Mouse (Mus musculus) myocyte (in vitro differentiated cells): ENCODE data around the gene Cdc42bpa. TPM values are rescaled to one million over a fixed set of nuclear protein-coding genes. Genes with fewer than 3 reads are reported as not detected.
A peak's percentile ranks its signal among the peaks of the same experiment; 100 is the strongest.
"Not testable (repeated sequence)": the region's sequence is repeated elsewhere in the genome, so short reads cannot be mapped to it uniquely, and the experiment has no call there.

ENCODE experiments used
- H3K27me3 ChIP-seq: one replicate; pipeline ENCODE4 v1.6.1; 2011; ENCODE audit not compliant: control insufficient read depth, insufficient read depth, insufficient read length
- H3K36me3 ChIP-seq: one replicate; pipeline ENCODE4 v1.6.1; 2011; ENCODE audit not compliant: control insufficient read depth, insufficient read depth
- H3K4me2 ChIP-seq: one replicate; pipeline ENCODE4 v1.6.1; 2011; ENCODE audit warnings: low read depth, control low read depth
- H3K4me3 ChIP-seq: one replicate; pipeline ENCODE4 v1.5.1; 2011; ENCODE audit warnings: mild to moderate bottlenecking, control low read depth, moderate library complexity
- H3K79me2 ChIP-seq: one replicate; pipeline ENCODE4 v1.6.1; 2011; ENCODE audit not compliant: control insufficient read depth, insufficient read depth
- H3ac ChIP-seq: one replicate; pipeline ENCODE4 v1.6.1; 2011; ENCODE audit not compliant: control insufficient read depth, insufficient read length
- CEBPB ChIP-seq: IDR thresholded peaks from 2 replicates; pipeline ENCODE4 v1.6.1; 2011; ENCODE audit warnings: mild to moderate bottlenecking, moderate library complexity; ENCODE audit not compliant: poor library complexity, insufficient read depth, severe bottlenecking
- E2F4 ChIP-seq: IDR thresholded peaks from one replicate; pipeline ENCODE4 v1.6.1; 2011; ENCODE audit warnings: mild to moderate bottlenecking, control low read depth, moderate library complexity; ENCODE audit not compliant: insufficient read depth
- MAX ChIP-seq: IDR thresholded peaks from one replicate; pipeline ENCODE4 v1.6.1; 2011; ENCODE audit warnings: low read depth, mild to moderate bottlenecking, control low read depth
- MYOD1 ChIP-seq, 3 experiments: IDR thresholded peaks; one replicate each; pipeline ENCODE4 v1.6.1; 2011; ENCODE audit warnings: control low read depth in 2 of 3, low read depth in 2 of 3, mild to moderate bottlenecking in 2 of 3, moderate library complexity in 1 of 3; ENCODE audit not compliant: insufficient read length in 2 of 3, control insufficient read depth in 1 of 3
- MYOG ChIP-seq, 3 experiments: IDR thresholded peaks; one replicate each; pipeline ENCODE4 v1.6.1; 2011; ENCODE audit warnings: control low read depth in 2 of 3, low read depth in 2 of 3, mild to moderate bottlenecking in 2 of 3; ENCODE audit not compliant: insufficient read length in 2 of 3, control insufficient read depth in 1 of 3, insufficient read depth in 1 of 3
- POLR2A ChIP-seq: IDR thresholded peaks from one replicate; pipeline ENCODE4 v1.6.1; 2011; ENCODE audit warnings: low read depth, mild to moderate bottlenecking, control low read depth, moderate library complexity; ENCODE audit not compliant: insufficient read length
- POLR2AphosphoS2 ChIP-seq: IDR thresholded peaks from one replicate; pipeline ENCODE4 v1.6.1; 2011; ENCODE audit warnings: low read depth, control low read depth; ENCODE audit not compliant: insufficient read length
- REST ChIP-seq: IDR thresholded peaks from one replicate; pipeline ENCODE4 v1.6.1; 2011; ENCODE audit warnings: mild to moderate bottlenecking, control low read depth, moderate library complexity; ENCODE audit not compliant: insufficient read depth, insufficient read length
- SRF ChIP-seq: IDR thresholded peaks from one replicate; pipeline ENCODE4 v1.6.1; 2011; ENCODE audit warnings: low read depth; ENCODE audit not compliant: control insufficient read depth, insufficient read length
- TCF12 ChIP-seq: IDR thresholded peaks from one replicate; pipeline ENCODE4 v1.6.1; 2011; ENCODE audit warnings: mild to moderate bottlenecking, control low read depth; ENCODE audit not compliant: poor library complexity, insufficient read depth, severe bottlenecking
- TCF3 ChIP-seq: IDR thresholded peaks from one replicate; pipeline ENCODE4 v1.6.1; 2011; ENCODE audit warnings: low read depth, control low read depth; ENCODE audit not compliant: insufficient read length
- USF1 ChIP-seq: IDR thresholded peaks from one replicate; pipeline ENCODE4 v1.6.1; 2011; ENCODE audit warnings: low read depth, mild to moderate bottlenecking, control low read depth, moderate library complexity
- polyA plus RNA-seq: library from polyadenylated mRNA; unstranded; fragments of >200 nt; fragmentation: generic; extraction: Trizol; gene quantifications from one replicate; pipeline ENCODE4 v1.2.1, GENCODE M21; 2012; ENCODE audit warnings: missing spikeins

Cdc42bpa gene
- polyA plus RNA-seq, 1 experiment = 14.3 TPM

DNA sequence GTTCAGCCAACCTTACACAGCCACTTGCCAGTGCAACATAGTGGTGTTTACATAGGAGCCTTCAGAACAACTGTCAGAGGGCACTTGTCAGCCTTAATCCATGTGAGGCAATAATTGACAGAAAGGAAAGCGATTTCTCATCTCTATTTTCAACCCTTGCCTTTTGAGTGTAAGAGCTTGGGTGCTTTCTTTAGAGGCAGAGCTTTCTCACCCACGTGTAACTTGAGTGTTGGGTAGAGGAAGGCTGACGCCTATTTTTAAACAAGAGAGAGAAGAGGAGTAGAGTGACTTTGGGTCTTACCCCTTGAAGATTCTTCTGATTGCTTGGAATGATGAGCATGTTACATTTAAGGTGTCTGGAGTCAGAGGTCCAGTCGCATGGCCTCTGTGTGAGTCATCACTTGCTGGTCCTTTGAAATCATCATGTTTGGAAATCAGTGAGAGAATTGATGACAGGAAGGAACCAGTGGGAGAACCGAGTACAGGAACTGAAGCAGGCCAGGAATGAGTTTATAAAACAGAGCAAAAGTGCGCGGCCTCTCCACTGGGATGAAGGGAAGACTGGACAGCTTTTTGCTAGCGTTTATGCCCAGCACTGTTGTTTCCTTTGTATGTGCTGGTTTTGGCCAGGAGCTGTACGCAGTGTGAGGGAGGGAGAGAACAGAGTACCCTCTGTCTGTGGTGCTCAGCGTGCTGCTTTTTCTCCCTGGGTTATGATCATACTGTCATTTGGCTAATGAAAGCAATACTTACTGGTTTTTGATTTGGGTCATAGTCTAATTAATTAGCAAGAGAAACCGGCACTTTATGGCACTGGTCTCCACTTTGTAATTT lies 61.4 kb downstream of the Cdc42bpa start:
- Histone ChIP-seq H3K4me2 (peak overlapping the region; percentile 51), H3K4me3 (no peak overlapping the region), H3K27me3 (no peaks in the 10 kb centered on the region), H3ac (no peak overlapping the region), H3K36me3 (no peaks in the 10 kb centered on the region), H3K79me2 (peaks cover 89% of the 10 kb centered on the region)
- TF ChIP-seq SRF (no peak), CEBPB (no peak), MYOD1 (IDR thresholded peaks at IDR 0.05; ENCODE audit: control insufficient read depth in 1 of 3, insufficient read length in 2 of 3, low read depth in 2 of 3) (no peak), POLR2AphosphoS2 (no peak), POLR2A (no peak), REST (no peak)

GRCm38 (mm10) chr1:180023512-180023911 lies 63.2 kb downstream of the Cdc42bpa start:
- Histone ChIP-seq H3K4me3 (no peak overlapping the region), H3K36me3 (no peaks in the 10 kb centered on the region), H3ac (no peak overlapping the region), H3K79me2 (peaks cover 89% of the 10 kb centered on the region), H3K27me3 (no peaks in the 10 kb centered on the region), H3K4me2 (no peak overlapping the region)
- TF ChIP-seq E2F4 (no peak), POLR2A (no peak), TCF3 (no peak)

DNA sequence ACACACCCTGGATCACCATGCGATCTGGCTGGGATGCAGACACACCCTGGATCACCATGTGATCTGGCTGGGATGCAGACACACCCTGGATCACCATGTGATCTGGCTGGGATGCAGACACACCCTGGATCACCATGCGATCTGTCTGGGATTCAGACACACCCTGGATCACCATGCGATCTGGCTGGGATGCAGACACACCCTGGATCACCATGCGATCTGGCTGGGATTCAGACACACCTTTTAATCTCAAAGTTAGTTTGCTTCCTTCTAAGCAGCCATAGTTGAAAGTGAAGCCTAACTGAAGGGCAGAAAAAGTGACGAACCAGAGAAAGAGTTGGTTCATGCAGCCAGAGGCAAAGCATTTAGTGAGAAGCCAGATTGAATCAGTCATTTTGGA lies 69.6 kb downstream of the Cdc42bpa start:
- H3K4me2 ChIP-seq, H3K4me3 ChIP-seq, H3ac ChIP-seq, H3K27me3 ChIP-seq, H3K36me3 ChIP-seq: not testable (repeated sequence)
- H3K79me2 ChIP-seq = peaks cover 46% of the 10 kb centered on the region

DNA sequence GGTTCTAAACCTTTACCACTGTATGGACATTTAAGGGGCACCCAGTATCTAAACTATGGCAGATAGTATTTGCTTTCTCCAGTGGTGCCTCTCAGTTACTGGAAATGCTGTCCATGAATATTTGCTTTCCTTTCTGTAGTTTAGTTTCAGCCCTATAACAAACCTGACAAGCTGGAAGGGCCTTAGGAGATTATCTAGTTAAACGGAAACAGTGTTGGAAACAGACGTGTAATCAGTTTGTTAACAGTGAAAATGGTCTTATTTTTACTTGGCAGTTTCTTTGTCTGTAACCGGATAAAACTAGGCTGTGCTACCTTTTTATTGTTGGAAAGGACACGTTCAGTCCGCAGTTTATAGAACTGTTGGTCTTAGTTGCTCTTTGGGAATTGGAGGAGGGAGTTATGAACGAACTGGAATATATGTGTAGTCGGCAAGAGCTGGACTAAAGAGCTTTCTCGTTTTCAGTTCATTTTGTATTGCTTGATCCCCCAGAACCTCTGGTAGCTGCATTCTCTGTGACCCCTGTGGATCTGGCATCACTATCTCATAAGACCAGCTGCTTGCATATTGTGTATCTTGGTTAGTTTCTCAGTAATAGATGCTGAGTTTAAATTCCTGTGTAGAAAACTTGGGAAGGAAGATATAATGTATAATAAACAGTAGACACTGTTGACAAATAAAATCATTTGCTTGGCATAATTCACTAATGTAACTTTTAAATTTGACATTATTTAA lies 70.5 kb downstream of the Cdc42bpa start:
- Histone ChIP-seq H3ac (no peak overlapping the region), H3K4me2 (no peak overlapping the region), H3K27me3 (no peaks in the 10 kb centered on the region), H3K36me3 (no peaks in the 10 kb centered on the region), H3K4me3 (no peak overlapping the region), H3K79me2 (peaks cover 39% of the 10 kb centered on the region)
- TF ChIP-seq REST (no peak), MAX (no peak), POLR2AphosphoS2 (no peak), TCF3 (no peak), TCF12 (no peak), MYOG (IDR thresholded peaks at IDR 0.05; ENCODE audit: control insufficient read depth in 1 of 3, insufficient read depth in 1 of 3, insufficient read length in 2 of 3, low read depth in 2 of 3) (no peak), SRF (no peak), POLR2A (no peak), CEBPB (no peak)

- H3K36me3 ChIP-seq = peaks cover 3% of the 10 kb centered on the region
- H3K4me3 ChIP-seq = no peak overlapping the region
- H3K4me2 ChIP-seq = no peak overlapping the region
- no peak for TF ChIP-seq TCF3
- TF ChIP-seq CEBPB = no peak
- no peak for TF ChIP-seq SRF
- TF ChIP-seq POLR2AphosphoS2 = no peak
- TF ChIP-seq MAX = no peak
- no peak for TF ChIP-seq MYOD1 (IDR thresholded peaks at IDR 0.05; ENCODE audit: control insufficient read depth in 1 of 3, insufficient read length in 2 of 3, low read depth in 2 of 3)
- no peak for TF ChIP-seq E2F4
- TF ChIP-seq REST = no peak
- no peak for TF ChIP-seq TCF12
- no peak for TF ChIP-seq MYOG (IDR thresholded peaks at IDR 0.05; ENCODE audit: control insufficient read depth in 1 of 3, insufficient read depth in 1 of 3, insufficient read length in 2 of 3, low read depth in 2 of 3)
- no peak for TF ChIP-seq USF1
- peaks cover 28% of the 10 kb centered on the region for H3K79me2 ChIP-seq
- no peaks in the 10 kb centered on the region for H3K27me3 ChIP-seq
- no peak overlapping the region for H3ac ChIP-seq
Observed at GRCm38 (mm10) chr1:180031705-180032548, 71.7 kb downstream of the Cdc42bpa start.
